Mouse (Mus musculus) lung, postnatal 0 days (tissue): ENCODE data around the gene Gnl3. TPM values are rescaled to one million over a fixed set of nuclear protein-coding genes. Genes with fewer than 3 reads are reported as not detected.

Experiments
- ATAC-seq: fragments of 200-750 bp; cut with Nextera tagmentation; 2 replicates; pipeline ENCODE4 v1.8.0; 2017; ENCODE audit warnings: moderate library complexity
- DNase-seq: peaks from one replicate; pipeline ENCODE4 v3.0.0-alpha.2; 2016; ENCODE audit warnings: low spot score
- H3K27ac ChIP-seq: fragments of 300-500 bp; sonication (generic); 2 replicates; pipeline ENCODE4 v1.5.1; 2014; ENCODE audit warnings: antibody characterized with exemption, mild to moderate bottlenecking, low read length, mixed read lengths
- H3K27me3 ChIP-seq: fragments of 300-500 bp; sonication (generic); replicated peaks from 2 replicates; pipeline ENCODE4 v1.6.1; 2014; ENCODE audit warnings: low read length, mixed read lengths; ENCODE audit not compliant: insufficient read depth
- H3K36me3 ChIP-seq: fragments of 300-500 bp; sonication (generic); 2 replicates; pipeline ENCODE4 v1.6.1; 2014; ENCODE audit warnings: low read length, mixed read lengths; ENCODE audit not compliant: insufficient read depth
- H3K4me1 ChIP-seq: fragments of 300-500 bp; sonication (generic); 2 replicates; pipeline ENCODE4 v1.6.1; 2014; ENCODE audit warnings: antibody characterized with exemption, low read depth, low read length, mixed read lengths; ENCODE audit not compliant: insufficient read depth
- H3K4me2 ChIP-seq: fragments of 300-500 bp; sonication (generic); replicated peaks from 2 replicates; pipeline ENCODE4 v1.6.1; 2014; ENCODE audit warnings: low read depth, mild to moderate bottlenecking, low read length, moderate library complexity, mixed read lengths
- H3K4me3 ChIP-seq: fragments of 300-500 bp; sonication (generic); 2 replicates; pipeline ENCODE4 v1.5.1; 2014; ENCODE audit warnings: low read depth, low read length
- H3K9ac ChIP-seq: fragments of 300-500 bp; sonication (generic); replicated peaks from 2 replicates; pipeline ENCODE4 v1.6.1; 2014; ENCODE audit warnings: low read depth, mild to moderate bottlenecking
- H3K9me3 ChIP-seq: fragments of 300-500 bp; sonication (generic); 2 replicates; pipeline ENCODE4 v1.6.1; 2016; ENCODE audit warnings: low read length, mixed read lengths
- CTCF ChIP-seq: IDR thresholded peaks from 2 replicates; pipeline ENCODE4 v1.5.1; 2016; ENCODE audit warnings: antibody characterized with exemption, mild to moderate bottlenecking
- EP300 ChIP-seq: IDR thresholded peaks from 2 replicates; pipeline ENCODE4 v1.6.1; 2016; ENCODE audit warnings: antibody characterized with exemption, mild to moderate bottlenecking, control low read depth
- WGBS: fragments of 180-500 bp; shearing (Covaris S2); extraction: QIAGEN DNeasy Blood & Tissue Kit; methylation state at CpG from one replicate; pipeline ENCODE4 v1.1.7; 2014; 5-methylcytosine and 5-hydroxymethylcytosine counted together
- polyA plus RNA-seq: library from polyadenylated mRNA; unstranded; fragments of >200 nt; fragmentation: Nextera tagmentation; extraction: Ambion mirVana; gene quantifications from 2 replicates; pipeline ENCODE4 v1.2.1, GENCODE M21; 2015

The Gnl3 gene
- polyA plus RNA-seq, 1 experiment from 2014 or later: 29.5 TPM

- Histone ChIP-seq H3K4me3 (no peak overlapping the region), H3K27ac (no peak overlapping the region), H3K36me3 (0 out of 2 replicates have a peak, but pooled peaks cover 7% of the 10 kb centered on the region), H3K4me2 (no peak overlapping the region), H3K4me1 (peaks cover 6% of the 10 kb centered on the region; the same call in 1 of the 2 replicates), H3K9ac (no peak overlapping the region), H3K9me3 (no peaks in the 10 kb centered on the region), H3K27me3 (no peaks in the 10 kb centered on the region)
- ATAC-seq (no peak), DNase-seq (no peak)
- TF ChIP-seq EP300: no peak
- no peak for TF ChIP-seq CTCF
- WGBS: 47% methylated on average over 2 of the region's 2 CpGs
Measured at GRCm38 (mm10) chr14:31004527-31004926, 14.4 kb downstream of the Gnl3 start.

- peak within 1 kb of the TSS; percentile 98 for H3K4me3 ChIP-seq
Measured at GRCm38 (mm10) chr14:31001307-31002205, 17.4 kb downstream of the Gnl3 start, which contains the start of the genes Glt8d1 and Spcs1. Gene Glt8d1, plus strand, starts transcription at chr14:31001400. Gene Spcs1, minus strand, starts transcription at chr14:31001672.

GRCm38 (mm10) chr14:31000816-31001306 is 18.1 kb downstream of the Gnl3 start:
- Histone ChIP-seq H3K4me3 (peak overlapping the region; percentile 98), H3K9me3 (no peaks in the 10 kb centered on the region), H3K27me3 (no peaks in the 10 kb centered on the region), H3K27ac (peak overlapping the region; percentile 95), H3K4me1 (peaks cover 6% of the 10 kb centered on the region; the same call in 1 of the 2 replicates), H3K36me3 (no peaks in the 10 kb centered on the region), H3K4me2 (peak overlapping the region; percentile 67), H3K9ac (peak overlapping the region; percentile 89)
- 0% methylated on average over 21 of the region's 21 CpGs for WGBS
- TF ChIP-seq EP300 (no peak), CTCF (peak; percentile 35; the same call in 1 of the 2 replicates)
- peak; percentile 8; the same call in 1 of the 2 replicates for ATAC-seq
- DNase-seq: peak; percentile 16

More at GRCm38 (mm10) chr14:31001307-31002205, 17.4 kb downstream of the Gnl3 start, which contains the start of the genes Glt8d1 and Spcs1:
- Histone ChIP-seq H3K9me3 (no peaks in the 10 kb centered on the region), H3K4me2 (peak within 1 kb of the TSS; percentile 67), H3K9ac (peak within 1 kb of the TSS; percentile 89), H3K27me3 (no peaks in the 10 kb centered on the region), H3K4me1 (peaks cover 6% of the 10 kb centered on the region; the same call in 1 of the 2 replicates), H3K36me3 (no peaks in the 10 kb centered on the region), H3K27ac (peak within 1 kb of the TSS; percentile 95)
- TF ChIP-seq EP300 (no peak), CTCF (no peak)
- ATAC-seq (peak; percentile 92), DNase-seq (peak; percentile 90)
- under 1% methylated on average over 74 of the region's 84 CpGs for WGBS

GRCm38 (mm10) chr14:31000356-31000755 is 18.6 kb downstream of the Gnl3 start:
- H3K4me3 ChIP-seq: peak overlapping the region; percentile 98
- peak overlapping the region; percentile 67 for H3K4me2 ChIP-seq
- TF ChIP-seq EP300: no peak
- no peak for TF ChIP-seq CTCF
- peaks cover 6% of the 10 kb centered on the region; the same call in 1 of the 2 replicates for H3K4me1 ChIP-seq
- no peak for ATAC-seq
- no peaks in the 10 kb centered on the region for H3K27me3 ChIP-seq
- H3K9me3 ChIP-seq: no peaks in the 10 kb centered on the region
- no peak overlapping the region for H3K27ac ChIP-seq
- DNase-seq: no peak
- 48% methylated on average over 10 of the region's 10 CpGs for WGBS
- H3K9ac ChIP-seq: peak overlapping the region; percentile 89
- H3K36me3 ChIP-seq: no peaks in the 10 kb centered on the region

GRCm38 (mm10) chr14:30996417-30996816 is 22.5 kb downstream of the Gnl3 start:
- no peak for DNase-seq
- TF ChIP-seq CTCF (no peak), EP300 (no peak)
- H3K4me1 ChIP-seq: no peaks in the 10 kb centered on the region; the same call in 1 of the 2 replicates

GRCm38 (mm10) chr14:30976222-30976621 is 42.7 kb downstream of the Gnl3 start:
- TF ChIP-seq EP300 (no peak), CTCF (no peak)
- H3K27ac ChIP-seq: no peak overlapping the region
- no peaks in the 10 kb centered on the region for H3K9me3 ChIP-seq
- H3K36me3 ChIP-seq: no peaks in the 10 kb centered on the region
- DNase-seq (no peak), ATAC-seq (no peak)
- no peaks in the 10 kb centered on the region for H3K27me3 ChIP-seq
- 64% methylated on average over 3 of the region's 3 CpGs for WGBS
- H3K4me2 ChIP-seq: no peak overlapping the region
- H3K4me3 ChIP-seq: no peak overlapping the region
- no peaks in the 10 kb centered on the region for H3K4me1 ChIP-seq
- no peak overlapping the region for H3K9ac ChIP-seq

More at GRCm38 (mm10) chr14:30996417-30996816, 22.5 kb downstream of the Gnl3 start:
- Histone ChIP-seq H3K27ac (no peak overlapping the region), H3K4me2 (no peak overlapping the region), H3K9me3 (no peaks in the 10 kb centered on the region), H3K4me3 (no peak overlapping the region), H3K36me3 (no peaks in the 10 kb centered on the region), H3K27me3 (no peaks in the 10 kb centered on the region), H3K9ac (no peak overlapping the region)
- ATAC-seq: no peak
